Mouse (Mus musculus) layer of hippocampus, adult 9-11 months (tissue): ENCODE measurements around the gene Fancd2.
A peak's percentile ranks its signal among the peaks of the same experiment; 100 is the strongest.

Experiments
- DNase-seq: peaks from one replicate; pipeline ENCODE4 v3.0.0; 2022

Fancd2 gene

GRCm38 (mm10) chr6:113531840-113532404 is 440 bp downstream of the Fancd2 start:
- no peak for DNase-seq

DNA sequence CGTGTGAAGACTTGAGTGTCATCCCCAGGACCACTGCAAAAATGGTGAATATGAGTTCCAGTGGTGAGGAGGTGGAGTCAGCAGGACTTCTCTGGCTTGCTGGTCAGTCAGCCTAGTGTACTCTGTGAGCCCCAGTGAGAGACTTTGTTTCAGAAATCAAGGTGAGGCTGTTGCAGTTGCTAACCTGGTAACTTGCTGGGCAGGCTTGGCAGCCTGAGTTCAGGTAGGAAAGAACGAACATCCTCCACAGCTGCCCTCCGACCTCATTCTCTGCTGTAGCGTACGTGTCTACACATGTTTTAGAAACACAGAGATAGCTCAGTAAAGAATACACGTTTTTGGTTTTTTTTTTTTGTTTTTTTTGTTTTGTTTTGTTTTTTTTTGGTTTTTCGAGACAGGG is 3.4 kb downstream of the Fancd2 start:
- no peak for DNase-seq

DNA sequence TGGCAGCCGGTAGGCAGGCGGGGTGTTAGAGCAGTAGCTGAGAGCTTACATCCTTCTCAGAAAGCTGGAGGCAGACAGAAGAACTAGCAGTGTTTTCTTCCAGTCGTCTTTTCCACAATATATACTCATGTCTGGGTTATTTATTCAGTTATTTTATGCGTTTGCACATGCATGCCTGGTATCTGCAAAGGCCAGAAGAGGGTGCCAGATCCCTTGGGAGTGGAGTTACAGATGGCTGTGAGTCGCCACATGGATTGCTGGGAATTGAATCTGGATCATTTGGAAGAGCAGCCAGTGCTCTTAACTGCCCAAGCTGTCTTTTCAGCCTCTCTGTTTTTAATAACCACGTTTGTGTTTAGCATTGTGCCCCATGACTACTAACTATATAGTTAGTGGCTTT is 10.1 kb downstream of the Fancd2 start:
- DNase-seq: no peak

- no peak for DNase-seq
Observed at GRCm38 (mm10) chr6:113543906-113544481, 12.5 kb downstream of the Fancd2 start.

GRCm38 (mm10) chr6:113559736-113560135 is 28.3 kb downstream of the Fancd2 start:
- peak; percentile 42 for DNase-seq

DNA sequence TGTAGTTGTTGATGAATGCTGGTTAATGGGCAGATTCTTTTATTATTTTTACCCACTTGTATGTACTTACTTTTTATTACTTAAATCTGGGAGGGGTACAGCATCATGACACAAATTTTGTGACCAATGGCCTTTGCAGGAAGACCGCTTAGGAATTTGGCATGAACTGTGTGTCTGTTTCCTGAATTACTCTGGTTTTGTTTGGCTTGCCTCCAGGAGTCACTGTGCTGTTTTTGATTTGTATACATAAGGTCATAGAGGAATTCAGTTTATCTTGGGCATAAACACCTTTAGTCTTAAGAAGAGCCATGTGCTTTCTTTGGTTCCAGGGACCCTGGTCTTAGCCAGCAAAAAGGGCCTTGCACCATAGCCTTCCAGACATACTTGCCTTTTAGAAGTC is 33.1 kb downstream of the Fancd2 start:
- no peak for DNase-seq

DNA sequence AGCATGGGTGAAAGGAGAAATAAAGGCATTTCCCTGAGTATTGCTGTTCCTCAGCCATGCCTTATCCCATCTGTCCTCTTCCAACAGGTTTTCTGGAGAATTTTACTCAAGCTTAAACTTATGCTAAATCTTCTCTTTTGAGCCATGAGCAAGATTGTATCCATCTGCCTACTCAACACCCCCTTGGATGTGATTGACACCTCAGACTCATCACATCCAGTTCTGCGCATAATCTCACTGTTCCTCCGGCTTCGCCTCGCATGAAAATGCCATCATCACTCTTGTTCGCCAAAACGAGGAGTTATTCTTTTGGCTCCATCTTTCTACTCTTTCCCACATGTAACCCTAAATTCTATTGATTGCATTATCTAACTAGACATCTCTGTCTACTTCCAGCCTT is 44.6 kb downstream of the Fancd2 start:
- DNase-seq: peak; percentile 70

- no peak for DNase-seq
Observed at GRCm38 (mm10) chr6:113579306-113579705, 47.8 kb downstream of the Fancd2 start.

- no peak for DNase-seq
Observed at GRCm38 (mm10) chr6:113583023-113583422, 51.5 kb downstream of the Fancd2 start.

- DNase-seq: no peak
Observed at GRCm38 (mm10) chr6:113585065-113585464, 53.6 kb downstream of the Fancd2 start.

DNA sequence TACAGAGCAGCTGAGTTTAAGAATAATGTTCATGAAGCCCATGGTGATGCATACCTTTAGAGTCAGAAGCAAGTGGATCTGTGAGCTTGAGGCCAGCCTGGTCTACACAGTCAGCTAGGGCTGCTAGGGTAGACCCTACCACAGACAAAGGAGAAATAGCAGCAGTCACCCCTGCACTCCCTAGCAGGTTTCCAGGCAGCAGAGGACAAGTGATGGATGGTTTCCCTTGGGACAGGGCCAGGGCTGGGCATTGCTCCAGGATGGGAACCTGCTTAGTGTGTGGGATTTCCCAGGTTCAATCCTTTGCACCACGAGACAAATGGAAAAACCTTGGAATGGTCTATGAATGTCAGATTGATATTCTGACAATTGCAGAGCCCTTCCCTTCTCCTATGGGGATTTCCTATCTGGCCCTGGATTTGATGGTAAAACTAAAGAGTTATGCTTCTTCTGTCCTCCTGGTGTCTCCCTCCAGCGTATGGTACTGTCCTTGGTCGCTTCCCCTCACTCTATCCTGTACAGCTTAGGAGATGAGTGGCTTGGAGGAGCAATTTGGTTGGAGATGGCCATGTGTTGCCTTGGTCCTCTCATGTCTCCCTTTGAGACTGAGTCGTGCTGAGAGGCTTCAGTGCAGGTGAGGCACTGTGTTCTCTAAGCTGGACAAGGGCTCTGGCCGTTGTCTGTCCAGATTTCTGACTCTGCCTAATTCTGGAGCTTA is 55.1 kb downstream of the Fancd2 start:
- DNase-seq: no peak

DNA sequence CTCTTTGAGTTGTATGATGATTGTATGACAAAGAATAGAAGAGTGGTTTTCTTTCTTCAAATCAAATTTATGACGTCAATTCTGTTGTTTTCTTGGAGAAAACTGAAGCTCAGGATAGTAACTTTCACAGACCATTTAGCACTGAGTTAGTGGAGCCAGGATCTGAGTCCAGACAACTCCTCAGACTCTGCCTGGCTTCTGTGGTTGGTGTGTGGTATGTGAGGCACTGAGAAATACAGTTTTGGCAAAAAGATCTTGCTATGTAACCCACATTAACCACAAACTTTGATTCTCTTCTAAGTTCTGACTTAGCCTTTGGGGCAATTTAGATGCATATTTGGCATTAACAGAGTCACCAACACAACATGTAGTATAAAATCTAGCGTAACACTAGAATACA is 61.2 kb downstream of the Fancd2 start:
- no peak for DNase-seq

- DNase-seq: no peak
Observed at GRCm38 (mm10) chr6:113597945-113598344, 66.5 kb downstream of the Fancd2 start.

DNA sequence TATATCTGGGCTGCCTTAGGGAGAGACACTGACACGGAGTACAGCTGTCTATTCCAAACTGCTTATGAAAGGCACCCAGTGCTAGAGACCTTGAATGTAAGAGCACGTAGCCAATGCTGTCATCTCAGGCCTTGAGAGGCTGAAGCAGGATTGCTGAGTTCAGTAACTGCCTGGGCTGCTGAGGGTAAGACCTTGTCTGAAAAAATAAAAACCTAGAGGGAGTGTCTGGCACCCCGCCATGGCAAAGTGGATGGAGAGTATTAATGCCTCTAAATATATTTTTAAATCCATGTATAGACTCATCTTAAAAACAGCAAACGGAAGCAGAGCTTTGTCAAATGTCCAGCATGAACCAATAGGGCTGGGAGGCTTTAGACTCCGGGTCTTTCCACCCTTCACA is 68.4 kb downstream of the Fancd2 start:
- no peak for DNase-seq

GRCm38 (mm10) chr6:113600543-113601139 is 69.2 kb downstream of the Fancd2 start, which contains the start of gene Fancd2os:
Gene Fancd2os (minus strand): TSS chr6:113600715.
- DNase-seq: no peak

DNA sequence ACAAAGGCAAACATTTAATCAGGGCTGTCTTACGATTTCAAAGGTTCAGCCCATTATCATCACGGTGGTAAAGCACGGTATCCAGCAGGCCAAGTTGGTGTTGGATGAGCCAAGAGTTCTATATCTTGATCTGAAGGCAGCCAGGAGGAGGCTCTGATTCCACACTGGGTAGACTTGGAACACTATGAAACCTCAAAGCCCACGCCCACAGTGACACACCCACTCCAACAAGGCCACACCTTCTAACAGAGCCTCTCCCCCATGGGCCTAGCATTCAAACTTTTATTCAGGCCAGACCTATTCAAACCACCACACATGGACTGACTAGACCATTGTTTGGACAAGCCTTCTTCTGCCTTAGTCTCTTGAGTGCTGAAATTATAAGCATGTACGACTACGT is 71.3 kb downstream of the Fancd2 start:
- no peak for DNase-seq

DNA sequence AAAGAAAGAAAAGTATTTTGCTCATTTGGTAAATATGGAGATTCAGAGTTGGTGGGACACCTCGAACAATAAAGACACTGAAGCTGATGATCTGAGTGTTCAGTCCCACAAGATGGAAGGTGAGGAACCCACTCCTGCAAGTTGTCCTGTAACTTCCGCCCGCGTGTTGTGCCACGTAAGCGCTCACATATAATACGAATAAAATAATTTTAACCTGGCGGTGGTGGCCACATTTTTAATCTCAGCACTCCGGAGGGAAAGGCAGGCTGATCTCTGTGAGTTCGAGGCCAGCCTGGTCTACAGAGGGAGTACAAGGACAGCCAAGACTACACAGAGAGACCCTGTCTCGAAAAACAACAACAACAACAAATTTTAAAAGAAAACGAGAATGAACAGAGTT is 72.5 kb downstream of the Fancd2 start:
- no peak for DNase-seq

DNA sequence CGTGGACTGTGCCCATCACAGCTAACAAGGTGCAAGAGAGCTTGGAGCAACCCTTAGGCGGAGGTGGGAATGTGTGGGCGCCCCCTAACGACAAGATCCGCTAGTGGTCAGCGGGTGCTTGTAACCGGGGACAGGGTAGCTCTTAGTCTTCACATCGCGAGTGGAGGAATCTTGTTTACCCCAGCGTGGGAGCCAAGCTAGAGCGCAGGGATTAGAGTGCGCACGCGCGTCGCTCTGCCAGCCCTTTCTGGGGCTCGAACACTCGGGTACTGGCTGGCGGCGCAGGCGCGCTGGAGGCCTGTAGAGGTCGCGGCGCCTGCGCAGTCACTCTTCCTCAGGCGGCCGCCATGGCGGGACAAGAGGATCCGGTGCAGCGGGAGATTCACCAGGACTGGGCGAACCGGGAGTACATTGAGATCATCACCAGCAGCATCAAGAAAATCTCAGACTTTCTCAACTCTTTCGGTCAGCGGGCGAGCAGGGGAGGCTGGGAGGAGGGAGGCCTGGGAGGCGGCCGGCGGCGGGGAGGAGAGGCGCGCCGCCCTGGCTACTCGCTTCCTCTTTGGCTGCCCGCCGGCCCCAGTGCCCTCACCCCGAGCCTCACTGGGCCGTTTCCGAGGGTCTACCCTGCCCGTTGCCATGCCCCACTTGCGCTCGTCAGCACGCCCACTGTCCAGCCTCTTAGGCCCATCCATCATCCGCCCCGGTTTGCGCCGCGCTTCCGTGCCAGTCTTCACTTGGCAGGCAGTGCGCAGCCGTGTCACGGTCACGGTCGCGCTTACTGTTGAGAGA is 73.1 kb downstream of the Fancd2 start, which contains the start of gene Brk1:
TSS of gene Brk1 (plus strand) at position 341 of the 792 bp plus-strand sequence.
- DNase-seq: peak; percentile 94

DNA sequence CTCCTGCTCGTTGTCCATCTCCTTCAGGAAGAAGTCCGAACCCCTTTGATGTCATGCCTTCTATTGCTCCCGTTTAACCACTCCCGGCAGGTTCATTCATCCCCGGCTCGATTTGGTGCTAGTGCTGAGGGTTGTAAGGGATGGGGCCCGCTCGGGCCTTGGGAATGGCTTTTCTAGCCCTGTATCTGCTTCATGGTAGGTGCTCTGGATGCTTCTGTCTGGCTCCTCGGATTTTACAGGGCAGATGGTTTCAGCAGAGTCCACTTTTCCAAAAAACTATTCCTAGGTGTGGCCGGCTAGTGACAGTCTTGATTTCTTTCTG is 73.7 kb downstream of the Fancd2 start:
- DNase-seq: no peak

DNA sequence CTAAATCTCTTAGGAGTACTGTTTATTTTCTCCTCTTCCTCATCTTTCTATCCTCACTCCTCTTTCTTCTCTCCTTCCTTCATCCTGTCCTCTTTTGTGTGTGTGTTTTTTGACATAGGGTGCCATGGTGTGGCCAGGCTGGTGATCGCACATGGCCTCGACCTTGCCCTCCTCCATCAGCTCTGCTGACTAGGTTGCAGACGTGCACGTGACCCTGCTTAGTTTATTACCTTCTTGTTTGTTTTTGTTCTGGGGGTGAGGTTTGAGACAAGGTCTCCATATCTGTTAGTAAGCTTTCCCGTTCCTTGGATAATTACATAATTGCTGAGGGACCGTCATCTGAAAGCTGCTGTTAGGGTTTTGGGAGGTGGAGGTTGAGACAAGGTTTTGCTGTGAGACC is 77.4 kb downstream of the Fancd2 start:
- no peak for DNase-seq

DNA sequence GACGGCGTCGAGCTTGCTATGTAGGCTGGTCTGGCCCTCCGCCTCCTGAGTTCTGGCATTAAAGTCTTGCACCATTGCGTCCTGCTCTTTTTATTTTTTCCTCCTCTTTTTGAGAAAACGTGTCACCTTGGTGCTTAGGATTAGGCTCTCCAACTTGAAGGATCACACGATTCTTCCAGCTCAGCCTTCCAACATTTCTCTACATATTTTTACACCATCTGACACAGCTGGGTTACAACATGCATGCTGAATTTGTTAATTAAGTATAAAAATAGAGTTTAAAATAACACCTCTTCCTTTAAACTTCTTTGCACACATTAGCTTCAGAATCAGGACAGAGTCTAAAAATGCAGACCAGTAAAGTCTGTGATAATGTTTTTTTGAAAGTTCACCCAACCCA is 77.8 kb downstream of the Fancd2 start:
- DNase-seq: no peak

DNA sequence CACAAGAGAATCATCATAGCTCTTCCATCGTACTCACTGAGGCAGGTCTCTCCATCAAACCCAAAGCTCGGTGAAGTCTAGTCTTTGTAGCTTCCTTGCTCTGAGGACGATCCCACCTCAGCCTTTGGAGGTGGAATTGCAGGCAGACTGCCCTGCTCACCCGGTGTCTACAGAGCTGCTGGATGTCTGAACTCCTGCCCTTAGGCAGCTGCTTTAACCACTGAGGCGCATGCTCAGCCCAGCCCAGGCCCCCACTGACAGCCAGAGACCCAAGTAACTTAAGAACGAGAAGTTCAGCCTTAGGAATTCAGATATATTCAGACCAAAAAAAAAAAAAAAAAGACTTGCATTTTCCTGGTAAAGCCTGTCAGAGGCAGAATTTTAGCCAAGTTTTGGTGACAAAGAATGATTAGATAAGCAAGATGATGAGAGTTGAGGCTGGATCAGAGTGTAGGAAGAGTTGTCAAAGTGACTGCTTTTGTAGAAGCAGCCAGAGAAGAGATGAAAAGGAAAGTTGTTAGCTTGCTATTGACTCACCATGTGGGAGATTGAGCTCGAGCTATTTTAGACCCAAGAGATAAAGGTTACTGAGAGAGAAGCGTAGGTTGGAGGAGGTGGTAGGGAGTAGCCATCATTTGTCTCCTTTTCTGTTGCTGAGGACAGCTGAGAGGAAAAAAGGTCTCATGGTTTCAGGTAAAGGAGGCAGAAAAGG is 80.9 kb downstream of the Fancd2 start:
- DNase-seq: no peak

DNA sequence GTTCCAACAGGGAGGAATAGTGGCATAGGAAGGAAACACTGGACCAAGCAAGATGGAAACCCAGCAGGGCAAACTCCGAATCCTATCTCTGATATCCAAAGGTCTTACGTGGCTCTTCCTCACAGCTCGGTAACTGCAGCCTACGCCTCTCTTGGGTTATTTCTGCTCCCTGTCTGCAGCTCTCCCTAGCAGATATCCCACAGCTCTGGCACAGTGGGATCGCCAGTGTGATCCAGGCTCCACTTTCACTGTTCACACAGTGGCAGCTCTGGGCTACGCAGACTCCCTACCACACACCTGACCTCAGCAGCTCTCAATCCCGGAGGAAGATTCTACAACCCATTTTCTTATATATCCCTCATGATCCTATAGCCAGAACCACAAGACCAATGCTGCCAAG is 82.7 kb downstream of the Fancd2 start:
- DNase-seq: no peak
